20 mouse cellular contexts compared by ENCODE assay signal in genomic region chr9:30184996-30185763, GRCm38 (mm10).
"Had no signal": no experiment of that assay in that cellular context is flagged by ENCODE, and none has a peak within 500 bp of the region (broad histone marks: within the 10 kb centered on the region; RNA-seq: fewer than 3 reads in every experiment).

No protein-coding gene starts in this region.

- H3K4me1 ChIP-seq: lung, embryonic 15.5 days; megakaryocyte, embryonic 14.5 days had no signal

- H3K4me2 ChIP-seq: lung, embryonic 15.5 days; midbrain, embryonic 11.5 days; midbrain, embryonic 13.5 days; neural tube, embryonic 12.5 days had no signal

- H3K36me3 ChIP-seq: lung, embryonic 15.5 days; midbrain, embryonic 13.5 days; neural tube, embryonic 12.5 days had no signal

- H3K9ac ChIP-seq: liver, postnatal 0 days; lung, embryonic 15.5 days; midbrain, embryonic 13.5 days; neural tube, embryonic 12.5 days had no signal

- H3K27me3 ChIP-seq: lung, embryonic 15.5 days; megakaryocyte, embryonic 14.5 days; midbrain, embryonic 13.5 days; neural tube, embryonic 12.5 days had no signal

- H3K27ac ChIP-seq: lung, embryonic 15.5 days; macrophage; midbrain, embryonic 13.5 days; neural tube, embryonic 12.5 days had no signal

- H3K4me3 ChIP-seq: lung, embryonic 15.5 days; megakaryocyte, embryonic 14.5 days; midbrain, embryonic 13.5 days; neural tube, embryonic 12.5 days had no signal

- DNase-seq: liver, postnatal 0 days; lung, adult 2 months; lung, postnatal 14 days; lung, postnatal 36 days; retina, postnatal 1 day; right cerebral cortex, adult 18-20 months; right cerebral cortex, postnatal 25 days; right cerebral cortex, postnatal 4 days; spleen, adult 18-20 months; thymus, adult 18-20 months; thymus, postnatal 14 days; thymus, postnatal 36 days had no signal

- ATAC-seq: liver, postnatal 0 days; lung, postnatal 0 days; midbrain, embryonic 13.5 days; midbrain, embryonic 16.5 days had no signal

- H3K9me3 ChIP-seq: lung, embryonic 15.5 days; midbrain, embryonic 13.5 days; neural tube, embryonic 12.5 days had no signal
